18 mouse cellular contexts compared by ENCODE assay signal in genomic region chr10:74621837-74622236, GRCm38 (mm10).
DNase-seq lines count a peak whose midpoint lies in the region; ATAC-seq and TF ChIP-seq lines count a peak whose summit lies in the region.
"Had no signal": no experiment of that assay in that cellular context is flagged by ENCODE, and none has a peak within 500 bp of the region (broad histone marks: within the 10 kb centered on the region; RNA-seq: fewer than 3 reads in every experiment).

No protein-coding gene starts in this region.

- peak; percentile 76 for TF ChIP-seq CTCF in midbrain, postnatal 0 days (IDR thresholded peaks at IDR 0.05)

- DNase-seq in cerebellum, postnatal 10 days = peak; percentile 8 to 21
- DNase-seq in cerebellum, postnatal 25 days = no peak
- DNase-seq in hindbrain, embryonic 14.5 days (ENCODE audit: low spot score) = peak; percentile 77
- peak; percentile 59 for DNase-seq in midbrain, postnatal 0 days (ENCODE audit: low spot score)
- no peak for DNase-seq in lung, postnatal 14 days
- no peak for DNase-seq in lung, postnatal 10 days
- DNase-seq: cerebellum, adult 11-12 months; heart, postnatal 4 days; kidney, adult 2 months; lung, postnatal 36 days; thymus, postnatal 25 days had no signal

- H3K27ac ChIP-seq in hindbrain, embryonic 14.5 days = no peak overlapping the region
- H3K27ac ChIP-seq in hindbrain, embryonic 13.5 days = no peak overlapping the region
- no peak overlapping the region for H3K27ac ChIP-seq in midbrain, postnatal 0 days (ENCODE audit: low read depth, low read length)
- H3K27ac ChIP-seq in midbrain, embryonic 16.5 days (ENCODE audit: low read length) = no peak overlapping the region
- H3K27ac ChIP-seq: embryonic facial prominence, embryonic 12.5 days; forebrain, embryonic 10.5 days; midbrain, embryonic 12.5 days had no signal

- no peak for ATAC-seq in hindbrain, embryonic 14.5 days (ENCODE audit: low FRiP score)
- no peak for ATAC-seq in hindbrain, embryonic 13.5 days (ENCODE audit: low FRiP score)
- no peak for ATAC-seq in midbrain, postnatal 0 days (ENCODE audit: low FRiP score)
- ATAC-seq in midbrain, embryonic 16.5 days = no peak

- H3K4me3 ChIP-seq in hindbrain, embryonic 14.5 days (replicated peaks; ENCODE audit: low read length) = no peak overlapping the region
- no peak overlapping the region for H3K4me3 ChIP-seq in hindbrain, embryonic 13.5 days
- H3K4me3 ChIP-seq in midbrain, postnatal 0 days (ENCODE audit: low read depth, low read length) = no peak overlapping the region
- H3K4me3 ChIP-seq in midbrain, embryonic 16.5 days (ENCODE audit: low read depth, low read length) = no peak overlapping the region
- H3K4me3 ChIP-seq: embryonic facial prominence, embryonic 12.5 days; forebrain, embryonic 10.5 days; midbrain, embryonic 12.5 days had no signal

- H3K4me1 ChIP-seq in hindbrain, embryonic 14.5 days (replicated peaks; ENCODE audit: control insufficient read depth, insufficient read depth, low read length) = no peaks in the 10 kb centered on the region
- no peaks in the 10 kb centered on the region for H3K4me1 ChIP-seq in hindbrain, embryonic 13.5 days (replicated peaks)
- no peaks in the 10 kb centered on the region for H3K4me1 ChIP-seq in midbrain, postnatal 0 days (ENCODE audit: insufficient read depth, low read length)
- H3K4me1 ChIP-seq in midbrain, embryonic 16.5 days (ENCODE audit: control insufficient read depth, insufficient read depth, low read length) = peaks cover 2% of the 10 kb centered on the region; the same call in 1 of the 2 replicates
- H3K4me1 ChIP-seq: embryonic facial prominence, embryonic 12.5 days; forebrain, embryonic 10.5 days; midbrain, embryonic 12.5 days had no signal

- no peaks in the 10 kb centered on the region for H3K27me3 ChIP-seq in hindbrain, embryonic 14.5 days (ENCODE audit: control insufficient read depth, insufficient read depth, low read length)
- no peaks in the 10 kb centered on the region for H3K27me3 ChIP-seq in hindbrain, embryonic 13.5 days
- no peaks in the 10 kb centered on the region for H3K27me3 ChIP-seq in midbrain, postnatal 0 days (ENCODE audit: insufficient read depth, low read length)
- no peaks in the 10 kb centered on the region for H3K27me3 ChIP-seq in midbrain, embryonic 16.5 days (ENCODE audit: control insufficient read depth, insufficient read depth, low read depth, low read length)
- H3K27me3 ChIP-seq: embryonic facial prominence, embryonic 12.5 days; midbrain, embryonic 12.5 days had no signal

- 56% methylated on average over 2 of the region's 2 CpGs for WGBS in hindbrain, embryonic 14.5 days
- 64% methylated on average over 2 of the region's 2 CpGs for WGBS in hindbrain, embryonic 13.5 days
- WGBS in midbrain, postnatal 0 days = 38% methylated on average over 2 of the region's 2 CpGs
- 59% methylated on average over 2 of the region's 2 CpGs for WGBS in midbrain, embryonic 16.5 days

- no peaks in the 10 kb centered on the region for H3K36me3 ChIP-seq in hindbrain, embryonic 14.5 days (replicated peaks; ENCODE audit: control insufficient read depth, insufficient read depth)
- no peaks in the 10 kb centered on the region for H3K36me3 ChIP-seq in hindbrain, embryonic 13.5 days
- no peaks in the 10 kb centered on the region for H3K36me3 ChIP-seq in midbrain, postnatal 0 days (ENCODE audit: insufficient read depth, low read length)
- no peaks in the 10 kb centered on the region for H3K36me3 ChIP-seq in midbrain, embryonic 16.5 days (ENCODE audit: control insufficient read depth, insufficient read depth, low read length)
- H3K36me3 ChIP-seq: embryonic facial prominence, embryonic 12.5 days; forebrain, embryonic 10.5 days; midbrain, embryonic 12.5 days had no signal

- no peak overlapping the region for H3K4me2 ChIP-seq in hindbrain, embryonic 14.5 days (replicated peaks)
- no peak overlapping the region for H3K4me2 ChIP-seq in hindbrain, embryonic 13.5 days
- no peak overlapping the region for H3K4me2 ChIP-seq in midbrain, postnatal 0 days (ENCODE audit: low read depth, low read length, poor library complexity, severe bottlenecking)
- no peak overlapping the region for H3K4me2 ChIP-seq in midbrain, embryonic 16.5 days (ENCODE audit: low read length)
- H3K4me2 ChIP-seq: embryonic facial prominence, embryonic 12.5 days; heart, embryonic 11.5 days; liver, embryonic 11.5 days; midbrain, embryonic 12.5 days had no signal

- H3K9me3 ChIP-seq in hindbrain, embryonic 14.5 days (ENCODE audit: control insufficient read depth, low read length) = no peaks in the 10 kb centered on the region
- H3K9me3 ChIP-seq in hindbrain, embryonic 13.5 days = no peaks in the 10 kb centered on the region
- H3K9me3 ChIP-seq in midbrain, postnatal 0 days (ENCODE audit: low read length) = no peaks in the 10 kb centered on the region
- H3K9me3 ChIP-seq in midbrain, embryonic 16.5 days (replicated peaks; ENCODE audit: control insufficient read depth, low read length, poor library complexity, severe bottlenecking) = no peaks in the 10 kb centered on the region
- H3K9me3 ChIP-seq: embryonic facial prominence, embryonic 12.5 days; midbrain, embryonic 12.5 days had no signal

- no peak overlapping the region for H3K9ac ChIP-seq in hindbrain, embryonic 14.5 days
- no peak overlapping the region for H3K9ac ChIP-seq in hindbrain, embryonic 13.5 days
- H3K9ac ChIP-seq in midbrain, postnatal 0 days (replicated peaks; ENCODE audit: low read length, poor library complexity, severe bottlenecking) = no peak overlapping the region
- H3K9ac ChIP-seq in midbrain, embryonic 16.5 days (ENCODE audit: low read depth, low read length) = no peak overlapping the region
- H3K9ac ChIP-seq: embryonic facial prominence, embryonic 12.5 days; midbrain, embryonic 12.5 days had no signal

Comparison
In these comparisons a context has a peak if more than half of its experiments do, and no peak if none do; other contexts are left out.
1. DNase-seq: peak in cerebellum, postnatal 10 days (2 of 2), hindbrain, embryonic 14.5 days (single experiment) and midbrain, postnatal 0 days (single experiment); none in cerebellum, postnatal 25 days (0 of 2), lung, postnatal 14 days (single experiment) and lung, postnatal 10 days (single experiment).